Mouse (Mus musculus): ENCODE measurements around the gene Slc1a5.

DNA sequence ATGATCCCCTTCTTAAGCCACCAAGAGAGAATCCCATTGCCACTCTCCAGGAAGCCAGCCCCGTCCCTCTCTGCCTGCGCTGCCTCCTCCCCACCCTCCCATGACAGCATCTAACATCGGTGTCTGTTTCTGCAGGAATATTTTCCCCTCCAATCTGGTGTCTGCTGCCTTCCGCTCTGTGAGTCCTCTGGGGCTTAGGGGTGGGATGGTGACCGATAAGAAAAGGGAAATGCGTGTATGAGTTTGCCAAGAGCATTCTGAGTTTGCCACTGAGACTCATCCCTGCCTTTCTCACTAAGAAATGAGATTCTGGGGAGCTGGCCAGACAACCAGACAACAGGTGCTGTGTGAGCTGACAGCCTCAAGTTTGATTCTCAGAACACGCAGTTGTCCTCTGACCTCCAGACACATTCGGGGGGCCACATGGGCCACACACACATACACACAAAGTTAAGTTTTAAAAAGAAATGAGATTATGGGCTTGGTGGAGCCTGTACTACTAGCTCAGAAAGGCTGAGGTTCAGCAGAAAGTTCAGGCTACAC is 4.5 kb downstream of the Slc1a5 start:
- no peak for TF ChIP-seq FLI1 (IDR thresholded peaks at IDR 0.05; ENCODE audit: low read length)
- TF ChIP-seq GATA1 (IDR thresholded peaks at IDR 0.05; ENCODE audit: borderline replicate concordance, low read length) = no peak

All from megakaryocyte, embryonic 14.5 days (primary cell).